Mouse (Mus musculus) spleen, adult 2 months (tissue): ENCODE results near the gene 4930449I24Rik.
"Not testable (repeated sequence)": the region's sequence is repeated elsewhere in the genome, so short reads cannot be mapped to it uniquely, and the experiment has no call there.

Source experiments
- CTCF ChIP-seq: fragments of 200-500 bp; IDR thresholded peaks from 2 replicates; pipeline ENCODE4 v1.5.1; 2011; ENCODE audit warnings: mild to moderate bottlenecking, inconsistent platforms; ENCODE audit not compliant: insufficient read depth, insufficient read length, insufficient replicate concordance; ENCODE audit errors: extremely low read depth
- POLR2A ChIP-seq: fragments of 200-500 bp; IDR thresholded peaks from 2 replicates; pipeline ENCODE4 v1.6.1; 2011; ENCODE audit warnings: low read depth, low read length, inconsistent platforms

DNA sequence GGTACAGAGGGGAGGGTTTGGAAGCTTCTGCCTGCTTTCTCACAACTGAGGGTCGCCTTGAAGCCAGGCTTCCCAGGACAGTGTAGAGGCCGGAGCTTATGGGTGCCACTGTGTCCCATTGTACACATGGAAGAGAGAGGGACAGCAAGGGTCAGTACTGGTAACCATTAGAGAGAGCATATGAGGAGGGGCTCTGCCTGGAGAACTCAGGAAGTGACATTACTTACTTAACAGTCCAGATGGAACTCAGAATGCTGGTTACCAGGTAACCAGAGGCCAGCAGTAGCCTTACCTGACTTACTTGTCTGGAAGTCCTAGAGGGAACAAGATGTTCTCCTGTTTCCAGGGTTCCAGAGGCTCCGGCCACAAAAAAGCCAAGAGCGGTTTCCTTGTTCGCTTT lies 11.1 kb upstream of the 4930449I24Rik start, which contains the start of gene Gm6370:
- not testable (repeated sequence) for TF ChIP-seq POLR2A, CTCF
